Mouse (Mus musculus): ENCODE data around the gene Dis3l2.

Dis3l2 gene

DNA sequence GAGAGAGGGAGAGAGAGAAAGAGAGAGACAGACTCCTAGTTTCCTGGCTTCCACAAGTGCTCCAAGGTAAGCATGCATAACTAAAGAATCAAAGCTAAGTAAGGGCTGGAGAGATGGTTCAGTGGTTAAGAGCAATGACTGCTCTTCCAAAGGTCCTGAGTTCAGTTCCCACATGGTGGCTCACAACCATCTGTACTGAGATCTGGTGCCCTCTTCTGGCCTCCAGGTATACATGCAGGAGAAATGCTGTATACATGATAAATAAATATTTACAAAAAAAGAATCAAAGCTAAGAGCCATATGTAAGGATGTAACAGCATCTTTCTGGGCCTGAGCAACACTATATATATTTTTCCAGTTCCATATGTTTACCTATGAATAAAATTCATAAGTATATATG is 357.3 kb downstream of the Dis3l2 start:
- DNase-seq (ENCODE audit: low read depth, low spot score), result peak; percentile 28

DNA sequence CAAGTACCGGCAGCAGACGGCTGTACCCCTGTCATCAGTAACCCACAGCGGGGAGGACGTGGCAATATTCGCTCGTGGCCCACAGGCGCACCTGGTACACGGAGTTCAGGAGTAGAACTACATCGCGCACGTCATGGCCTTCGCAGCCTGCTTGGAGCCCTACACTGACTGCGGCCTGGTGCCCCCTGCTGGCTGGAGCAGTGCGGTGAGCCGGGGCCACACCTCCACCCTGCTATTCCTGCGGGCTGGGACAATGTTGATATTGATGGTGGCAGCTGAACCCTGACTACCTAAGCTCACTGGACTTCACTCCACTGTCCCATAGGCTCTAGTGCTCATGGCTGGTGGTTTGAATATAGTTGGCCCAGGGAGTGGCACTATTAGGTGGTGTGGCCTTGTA is 367.1 kb downstream of the Dis3l2 start:
- DNase-seq (ENCODE audit: low read depth, low spot score), result peak; percentile 79

DNA sequence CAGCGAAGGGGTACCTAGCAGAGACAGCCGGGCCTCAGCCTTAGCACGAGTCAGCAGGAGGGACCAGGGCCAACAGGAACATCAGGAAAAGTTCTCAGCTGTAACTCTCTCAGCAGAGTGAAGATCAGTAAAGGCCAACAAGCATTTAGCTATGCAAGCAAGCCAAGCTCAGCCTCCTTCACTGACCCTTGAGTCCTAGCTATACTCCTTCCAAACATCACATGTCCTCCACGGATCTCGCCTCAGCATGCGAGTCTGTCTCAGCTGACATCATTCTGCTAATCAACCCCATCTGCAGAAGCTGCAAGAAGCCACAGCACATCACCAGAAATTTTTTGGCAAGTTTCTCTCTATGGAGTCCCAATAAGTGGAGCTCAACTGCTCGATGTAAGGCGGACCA is 370.2 kb downstream of the Dis3l2 start:
- no peak for DNase-seq (ENCODE audit: low read depth, low spot score)

DNA sequence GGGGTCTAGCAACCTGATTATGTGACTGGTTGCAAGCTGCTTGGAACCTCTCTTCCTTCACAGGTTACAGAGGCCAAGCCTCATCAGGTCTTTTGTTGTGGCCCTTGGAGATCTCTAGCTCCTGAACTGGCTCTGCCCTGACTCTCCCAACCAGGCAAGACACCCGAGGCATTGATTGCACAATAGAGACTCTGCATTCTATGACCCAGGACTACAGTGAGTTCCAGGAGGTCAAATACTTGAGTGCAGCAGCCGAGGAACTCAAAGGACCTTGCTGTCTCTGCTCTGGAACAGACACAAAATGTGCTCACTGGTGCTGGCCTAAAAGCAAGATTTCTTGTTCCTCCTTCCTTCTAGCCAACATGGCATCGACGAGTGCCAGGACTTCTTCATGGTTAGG is 382.6 kb downstream of the Dis3l2 start:
- DNase-seq (ENCODE audit: low read depth, low spot score), result no peak

DNA sequence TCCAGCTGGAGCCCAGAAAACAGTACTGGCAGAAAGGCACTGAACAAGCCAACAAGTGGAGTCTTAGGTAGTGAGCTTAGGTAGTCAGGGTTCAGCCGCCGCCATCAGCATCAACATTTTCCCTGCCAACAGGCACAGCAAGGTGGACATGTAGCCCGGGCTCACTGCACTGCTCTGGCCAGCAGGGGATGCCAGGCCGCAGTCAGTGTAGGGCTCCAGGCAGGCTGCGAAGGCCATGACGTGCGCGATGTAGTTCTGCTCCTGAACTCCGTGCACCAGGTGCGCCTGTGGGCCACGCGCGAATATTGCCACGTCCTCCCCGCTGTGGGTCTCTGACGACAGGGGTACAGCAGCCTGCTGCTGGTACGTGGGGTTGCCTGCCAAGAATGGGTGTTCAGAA is 383.4 kb downstream of the Dis3l2 start:
- DNase-seq (ENCODE audit: low read depth, low spot score), result peak; percentile 54

DNA sequence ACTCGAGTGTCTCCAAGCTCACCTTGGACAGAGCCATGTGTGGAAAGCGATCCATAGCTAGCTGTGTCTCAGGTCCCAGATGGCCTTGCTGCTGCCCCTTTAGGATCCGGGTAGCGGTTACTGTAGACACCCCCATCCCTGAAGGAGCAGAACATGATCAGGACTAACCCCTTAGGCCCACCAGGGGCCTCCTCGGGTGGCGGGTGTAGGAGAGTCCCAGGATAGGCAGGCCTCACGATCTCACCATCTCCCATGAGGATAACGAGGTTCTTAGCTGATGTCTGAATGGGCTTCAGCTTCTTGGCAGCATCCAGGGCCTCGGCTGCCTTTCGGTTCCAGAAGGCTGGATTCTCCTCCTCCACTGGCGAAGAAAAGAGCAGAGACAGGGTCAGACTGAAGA is 385.6 kb downstream of the Dis3l2 start:
- DNase-seq (ENCODE audit: low read depth, low spot score), result no peak

DNA sequence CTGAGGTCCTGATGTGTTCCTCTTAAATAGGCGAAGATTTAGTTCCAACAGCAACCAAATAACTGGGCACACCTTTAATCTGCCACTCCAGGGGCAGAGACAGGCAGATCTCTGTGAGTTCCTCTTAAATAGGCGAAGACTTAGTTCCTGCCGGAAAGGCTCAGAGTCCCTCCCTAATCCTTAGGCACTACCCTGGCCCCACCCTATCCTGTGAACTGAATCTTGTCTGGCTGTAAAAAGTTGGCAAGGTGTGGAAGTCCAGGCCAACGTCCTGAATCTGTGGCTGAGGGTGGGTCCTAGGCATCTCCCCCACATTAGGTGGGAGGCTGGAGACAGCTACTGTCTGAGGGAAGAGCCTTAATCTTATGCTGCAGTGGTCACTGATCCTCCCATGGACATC is 386.2 kb downstream of the Dis3l2 start, which contains the start of gene Alppl2:
Gene Alppl2, minus strand, starts transcription at position 101 of the 400 bp plus-strand sequence.
- no peak for DNase-seq (ENCODE audit: low read depth, low spot score)

DNA sequence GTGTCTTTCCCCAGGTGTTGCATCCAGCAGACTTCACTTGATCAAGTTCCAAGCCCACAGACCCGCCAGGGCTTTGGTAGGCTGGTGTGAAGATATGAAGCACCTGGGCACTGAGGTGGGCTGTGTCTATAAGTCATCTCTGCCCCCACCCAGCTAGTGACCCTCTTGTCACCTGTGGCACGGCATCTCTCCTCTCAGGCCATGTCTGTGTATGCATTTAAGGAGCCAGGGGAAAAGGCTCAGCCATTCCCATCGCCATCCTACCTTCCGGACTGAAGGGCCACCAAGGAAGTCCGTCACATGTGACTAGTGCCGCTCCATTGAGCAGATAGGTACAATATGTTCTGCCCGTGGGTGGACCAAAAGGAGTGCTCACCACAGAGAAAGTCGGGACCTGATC is 392.0 kb downstream of the Dis3l2 start:
- DNase-seq (ENCODE audit: low read depth, low spot score), result no peak

DNA sequence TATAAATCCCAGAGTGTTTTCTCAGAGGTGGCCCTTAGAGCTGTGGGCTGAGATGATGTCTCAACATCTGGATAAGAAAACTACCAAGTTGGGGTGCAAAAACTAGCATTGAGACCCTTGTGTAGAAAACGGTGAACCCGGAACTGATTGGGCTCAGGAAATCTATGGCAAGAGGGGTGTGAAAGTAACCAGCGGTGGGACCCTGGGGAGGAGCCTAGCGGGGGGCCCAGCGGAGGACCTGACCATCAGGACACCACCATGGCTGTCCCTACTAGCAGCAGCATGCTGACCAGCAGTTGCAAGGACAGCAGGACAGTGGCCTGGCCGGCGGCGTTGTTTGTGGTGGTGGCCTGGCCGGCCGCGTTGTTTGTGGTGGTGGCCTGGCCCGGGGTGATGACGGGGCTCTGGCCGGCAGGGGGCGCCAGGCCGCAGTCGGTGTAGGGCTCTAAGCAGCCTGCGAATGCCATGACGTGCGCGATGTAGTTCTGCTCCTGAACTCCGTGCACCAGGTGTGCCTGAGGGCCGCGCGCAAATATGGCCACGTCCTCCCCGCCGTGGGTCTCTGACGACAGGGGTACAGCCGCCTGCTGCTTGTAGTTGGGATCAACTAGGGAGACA is 394.9 kb downstream of the Dis3l2 start:
- DNase-seq (ENCODE audit: low read depth, low spot score), result peak; percentile 81
